Mouse (Mus musculus): ENCODE results near the gene Knstrn. TPM values are rescaled to one million over a fixed set of nuclear protein-coding genes. Genes with fewer than 3 reads are reported as not detected.

Gene Knstrn
- total and polyA plus RNA-seq, 3 experiments, result 80.6 to 138 (median 132) TPM

DNA sequence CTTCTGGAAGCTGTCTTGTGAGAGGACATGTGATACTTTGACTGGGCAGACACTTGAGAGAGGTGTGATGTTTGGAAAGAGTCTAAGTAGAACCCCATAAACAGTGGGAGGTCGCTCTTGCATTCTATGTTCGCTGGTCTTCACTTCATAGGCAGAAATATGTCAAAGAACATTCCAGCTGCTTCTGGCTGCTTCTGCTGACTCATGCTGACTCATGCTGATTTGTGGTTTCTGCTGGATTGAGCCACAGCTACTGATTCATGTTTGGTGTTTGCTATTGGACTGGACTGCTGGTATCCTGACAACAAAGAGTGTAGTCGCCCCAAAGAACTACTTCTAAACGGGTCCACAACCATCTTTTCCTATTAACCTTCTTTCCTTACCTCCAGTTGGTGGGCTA, 28.0 kb downstream of the Knstrn start:
- Histone ChIP-seq H3K9ac (ENCODE audit: control insufficient read depth, low read depth, low read length, poor library complexity, severe bottlenecking) (no peak overlapping the region), H3K9me3 (replicated peaks; ENCODE audit: insufficient read depth, low read length) (no peaks in the 10 kb centered on the region), H3K36me3 (ENCODE audit: control insufficient read depth in 1 of 2, insufficient read depth in 2 of 2, low read length in 2 of 2) (peaks cover 0 to 13% of the 10 kb centered on the region in 2 experiments; a peak in 2 of 4 replicates), H3K79me2 (ENCODE audit: control insufficient read depth, insufficient read depth, low read length, poor library complexity) (no peaks in the 10 kb centered on the region), H3K4me1 (ENCODE audit: control insufficient read depth in 1 of 2, insufficient read depth in 2 of 2, low read length in 2 of 2) (peaks cover 5 to 11% of the 10 kb centered on the region in 2 experiments), H3K27ac (ENCODE audit: control insufficient read depth, low read depth, low read length) (no peak overlapping the region; the same call in 1 of the 2 replicates), H3K27me3 (ENCODE audit: control insufficient read depth in 1 of 2, insufficient read depth in 2 of 2, low read length in 2 of 2) (no peaks in the 10 kb centered on the region), H3K4me3 (ENCODE audit: control insufficient read depth in 1 of 2, insufficient read depth in 1 of 2, low read depth in 2 of 2, low read length in 2 of 2) (no peak overlapping the region)
- TF ChIP-seq RCOR1 (IDR thresholded peaks at IDR 0.05; ENCODE audit: low read depth, low read length), result no peak
- no peak for TF ChIP-seq RAD21 (IDR thresholded peaks at IDR 0.05; ENCODE audit: low read depth, low read length)
- TF ChIP-seq POLR2A (IDR thresholded peaks at IDR 0.05; ENCODE audit: control insufficient read depth in 1 of 2, insufficient read depth in 1 of 2, low read depth in 1 of 2, low read length in 2 of 2, poor library complexity in 1 of 2), result no peak
- 0 out of 2 replicates have a peak, but pooled peaks have one; percentile 46 for TF ChIP-seq JUND (IDR thresholded peaks at IDR 0.05; ENCODE audit: low read depth, low read length)
- TF ChIP-seq GATA1 (IDR thresholded peaks at IDR 0.05; ENCODE audit: low read depth, low read length), result no peak
- no peak for TF ChIP-seq POLR2AphosphoS5 (IDR thresholded peaks at IDR 0.05; ENCODE audit: borderline replicate concordance, low read depth, low read length)
- TF ChIP-seq EP300 (IDR thresholded peaks at IDR 0.05; ENCODE audit: low read depth in 1 of 2, low read length in 2 of 2), result 0 out of 4 replicates have a peak, but pooled peaks of 1 of the 2 experiments have one; percentile 37
- TF ChIP-seq HCFC1 (IDR thresholded peaks at IDR 0.05; ENCODE audit: low read depth, low read length), result no peak
- TF ChIP-seq POLR2AphosphoS2 (IDR thresholded peaks at IDR 0.05; ENCODE audit: low read length), result no peak
- TF ChIP-seq KAT2A (conservative IDR thresholded peaks at IDR 0.05; ENCODE audit: low read depth, low read length), result no peak
- TF ChIP-seq UBTF (IDR thresholded peaks at IDR 0.05; ENCODE audit: borderline replicate concordance, insufficient read depth, low read depth, low read length), result no peak
- TF ChIP-seq ZNF384 (IDR thresholded peaks at IDR 0.05; ENCODE audit: low read depth, low read length), result no peak
- peak; percentile 74 for TF ChIP-seq ETS1 (IDR thresholded peaks at IDR 0.05; ENCODE audit: low read depth, low read length)
- TF ChIP-seq CHD2 (IDR thresholded peaks at IDR 0.05; ENCODE audit: low read length), result no peak
- peak; percentile 85 for TF ChIP-seq MAFK (IDR thresholded peaks at IDR 0.05; ENCODE audit: borderline replicate concordance, low read depth, low read length)
- no peak for TF ChIP-seq ZMIZ1 (IDR thresholded peaks at IDR 0.05; ENCODE audit: low read depth, low read length)
- TF ChIP-seq CTCF (IDR thresholded peaks at IDR 0.05 in 2 of 3, conservative IDR thresholded peaks at IDR 0.05 in 1 of 3; ENCODE audit: control insufficient read depth in 1 of 3, insufficient read depth in 1 of 3, low read depth in 2 of 3, low read length in 3 of 3, poor library complexity in 1 of 3, severe bottlenecking in 1 of 3), result no peak
- no peak for TF ChIP-seq ZKSCAN1 (IDR thresholded peaks at IDR 0.05; ENCODE audit: low read depth, low read length)
- no peak for TF ChIP-seq ZC3H11A (IDR thresholded peaks at IDR 0.05; ENCODE audit: low read depth, low read length)
- no peak for TF ChIP-seq TBP (IDR thresholded peaks at IDR 0.05; ENCODE audit: low read depth, low read length)
- TF ChIP-seq MYC (IDR thresholded peaks at IDR 0.05; ENCODE audit: low read depth, low read length), result no peak
- no peak for TF ChIP-seq MYB (IDR thresholded peaks at IDR 0.05; ENCODE audit: low read depth, low read length)
- TF ChIP-seq CHD1 (IDR thresholded peaks at IDR 0.05; ENCODE audit: low read depth, low read length), result no peak
- TF ChIP-seq TCF12 (IDR thresholded peaks at IDR 0.05; ENCODE audit: low read depth, low read length), result no peak
- no peak for TF ChIP-seq NRF1 (IDR thresholded peaks at IDR 0.05; ENCODE audit: insufficient read depth, low read depth, low read length, poor library complexity, severe bottlenecking)
- TF ChIP-seq GABPA (IDR thresholded peaks at IDR 0.05; ENCODE audit: low read depth, low read length), result peak; percentile 91
- no peak for TF ChIP-seq MXI1 (IDR thresholded peaks at IDR 0.05; ENCODE audit: low read depth, low read length)
- DNase-seq (ENCODE audit: low read depth, low spot score), result peak; percentile 83

Data from MEL (cell line).